8 mouse cellular contexts compared by ENCODE assay signal in the genomic region with DNA sequence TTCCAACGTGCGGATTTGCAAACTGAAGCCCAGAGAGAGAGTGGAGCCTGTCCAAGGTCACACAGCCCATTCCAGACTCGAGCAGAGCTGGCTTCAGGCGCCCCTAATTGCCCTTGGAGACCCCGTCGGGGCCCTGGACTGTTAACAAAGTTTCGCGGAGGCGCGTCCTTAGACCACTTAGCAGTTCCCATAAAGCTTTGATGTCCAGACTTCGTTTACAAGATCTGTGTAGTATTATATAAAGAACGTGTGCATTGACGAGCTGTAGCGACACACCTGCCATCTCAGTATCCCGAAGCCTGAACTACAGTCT. TPM values are rescaled to one million over a fixed set of nuclear protein-coding genes. Genes with fewer than 3 reads are reported as not detected.
DNase-seq lines count a peak whose midpoint lies in the region; ATAC-seq and TF ChIP-seq lines count a peak whose summit lies in the region.

No protein-coding gene starts in this region.

- H3K4me2 ChIP-seq in heart, embryonic 11.5 days, result peak overlapping the region; percentile 94
- peak overlapping the region; percentile 86 for H3K4me2 ChIP-seq in CH12.LX (ENCODE audit: insufficient read depth, low read depth, poor library complexity, severe bottlenecking)
- H3K4me2 ChIP-seq in forebrain, embryonic 15.5 days (replicated peaks), result peak overlapping the region; percentile 70
- H3K4me2 ChIP-seq in liver, embryonic 15.5 days, result peak overlapping the region; percentile 96

- in situ Hi-C loops in CH12.LX (cut with MboI; ENCODE audit: low pct_ligation_motif_present, low pct_unique_long_range_greater_than_20kb, low sequenced_read_pairs), result no loop called here

- H3K9ac ChIP-seq in heart, embryonic 11.5 days (ENCODE audit: low read depth, low read length), result peak overlapping the region; percentile 86
- peak overlapping the region; percentile 92 for H3K9ac ChIP-seq in CH12.LX (ENCODE audit: insufficient read depth, low read depth)
- H3K9ac ChIP-seq in forebrain, embryonic 15.5 days (replicated peaks), result peak overlapping the region; percentile 70
- peak overlapping the region; percentile 79 for H3K9ac ChIP-seq in liver, embryonic 15.5 days

- H3K4me3 ChIP-seq in heart, embryonic 11.5 days (ENCODE audit: low read depth, low read length), result peak overlapping the region; percentile 95
- H3K4me3 ChIP-seq in CH12.LX (replicated peaks in 1 of 3; ENCODE audit: low read depth in 2 of 3, low read length in 2 of 3, poor library complexity in 1 of 3), result peak overlapping the region; percentile 46 to 76 (median 61)
- H3K4me3 ChIP-seq in forebrain, embryonic 15.5 days, result peak overlapping the region; percentile 99
- H3K4me3 ChIP-seq in liver, embryonic 15.5 days (replicated peaks), result peak overlapping the region; percentile 92

- DNase-seq in heart, adult 18-20 months, result no peak
- DNase-seq in CH12.LX (ENCODE audit: extremely low read depth), result no peak
- DNase-seq in embryo, embryonic 9.5 days (ENCODE audit: extremely low spot score), result no peak
- DNase-seq in right cerebral cortex, postnatal 14 days, result no peak

- under 1% methylated on average over 15 of the region's 15 CpGs for WGBS in heart, embryonic 11.5 days (ENCODE audit: insufficient replicate concordance)
- under 1% methylated on average over 15 of the region's 15 CpGs for WGBS in forebrain, embryonic 15.5 days
- WGBS in liver, embryonic 15.5 days (ENCODE audit: insufficient replicate concordance), result 0% methylated on average over 15 of the region's 15 CpGs

- peaks cover 43% of the 10 kb centered on the region for H3K79me2 ChIP-seq in CH12.LX (replicated peaks; ENCODE audit: control insufficient read depth, extremely low read depth, insufficient read depth, poor library complexity, severe bottlenecking)

- TF ChIP-seq RAD21 in CH12.LX (IDR thresholded peaks at IDR 0.05; ENCODE audit: low read depth, low read length), result no peak

- no peaks in the 10 kb centered on the region for H3K27me3 ChIP-seq in heart, embryonic 11.5 days (ENCODE audit: control insufficient read depth, insufficient read depth, low read length)
- no peaks in the 10 kb centered on the region for H3K27me3 ChIP-seq in CH12.LX (replicated peaks)
- no peaks in the 10 kb centered on the region for H3K27me3 ChIP-seq in forebrain, embryonic 15.5 days
- no peaks in the 10 kb centered on the region for H3K27me3 ChIP-seq in liver, embryonic 15.5 days

- H3K27ac ChIP-seq in heart, embryonic 11.5 days (ENCODE audit: low read depth, low read length), result peak overlapping the region; percentile 99
- peak overlapping the region; percentile 79 for H3K27ac ChIP-seq in CH12.LX (ENCODE audit: insufficient read depth, low read depth)
- peak overlapping the region; percentile 98 for H3K27ac ChIP-seq in forebrain, embryonic 15.5 days (replicated peaks)
- H3K27ac ChIP-seq in liver, embryonic 15.5 days (replicated peaks), result peak overlapping the region; percentile 98

- peaks cover 29% of the 10 kb centered on the region for H3K4me1 ChIP-seq in heart, embryonic 11.5 days (ENCODE audit: control insufficient read depth, insufficient read depth, low read length)
- H3K4me1 ChIP-seq in CH12.LX (ENCODE audit: control insufficient read depth in 1 of 2, insufficient read depth in 2 of 2), result peaks cover 12 to 61% of the 10 kb centered on the region in 2 experiments
- peaks cover 36% of the 10 kb centered on the region for H3K4me1 ChIP-seq in forebrain, embryonic 15.5 days
- H3K4me1 ChIP-seq in liver, embryonic 15.5 days (replicated peaks), result peaks cover 54% of the 10 kb centered on the region

- no peak for TF ChIP-seq POLR2A in CH12.LX (IDR thresholded peaks at IDR 0.05; ENCODE audit: low read depth, low read length)

- no peaks in the 10 kb centered on the region for H3K9me3 ChIP-seq in heart, embryonic 11.5 days (replicated peaks; ENCODE audit: control insufficient read depth, low read length)
- H3K9me3 ChIP-seq in CH12.LX (replicated peaks; ENCODE audit: low read length), result no peaks in the 10 kb centered on the region
- no peaks in the 10 kb centered on the region for H3K9me3 ChIP-seq in forebrain, embryonic 15.5 days
- no peaks in the 10 kb centered on the region for H3K9me3 ChIP-seq in liver, embryonic 15.5 days (replicated peaks)

- peaks cover 12% of the 10 kb centered on the region for H3K36me3 ChIP-seq in heart, embryonic 11.5 days (ENCODE audit: control insufficient read depth, insufficient read depth, low read length)
- peaks cover 12 to 25% of the 10 kb centered on the region in 2 experiments for H3K36me3 ChIP-seq in CH12.LX (replicated peaks in 1 of 2; ENCODE audit: control insufficient read depth in 1 of 2, insufficient read depth in 1 of 2, low read length in 1 of 2)
- H3K36me3 ChIP-seq in forebrain, embryonic 15.5 days, result peaks cover 23% of the 10 kb centered on the region
- peaks cover 33% of the 10 kb centered on the region for H3K36me3 ChIP-seq in liver, embryonic 15.5 days (replicated peaks)

- TF ChIP-seq EP300 in CH12.LX (IDR thresholded peaks at IDR 0.05; ENCODE audit: low read length), result no peak

- no peak for ATAC-seq in heart, embryonic 11.5 days (replicated peaks; ENCODE audit: insufficient number of reproducible peaks, low FRiP score, low TSS enrichment)
- no peak for ATAC-seq in forebrain, embryonic 15.5 days (replicated peaks)
- no peak for ATAC-seq in liver, embryonic 15.5 days (ENCODE audit: insufficient read depth)
- no peak for ATAC-seq in activated CD4-positive, CD25-positive, alpha-beta regulatory T cell, adult 4 months

- TF ChIP-seq CTCF in CH12.LX (conservative IDR thresholded peaks at IDR 0.05 in 1 of 2, IDR thresholded peaks at IDR 0.05 in 1 of 2; ENCODE audit: low read depth in 2 of 2, low read length in 2 of 2), result no peak

- dilution Hi-C loops in CH12.LX (cut with MboI; ENCODE audit: extremely low pct_ligation_motif_present, extremely low pct_unique_long_range_greater_than_20kb, low sequenced_read_pairs), result no loop called here

TF ChIP-seq in CH12.LX, 34 proteins besides CTCF, POLR2A, EP300 and RAD21:
- TF ChIP-seq UBTF (IDR thresholded peaks at IDR 0.05; ENCODE audit: low read depth, low read length) (no peak), ZMIZ1 (IDR thresholded peaks at IDR 0.05; ENCODE audit: low read depth, low read length) (no peak), CHD1 (IDR thresholded peaks at IDR 0.05; ENCODE audit: low read depth, low read length) (peak; percentile 87), NRF1 (IDR thresholded peaks at IDR 0.05; ENCODE audit: low read depth, low read length) (no peak), MAX (IDR thresholded peaks at IDR 0.05; ENCODE audit: low read length) (no peak), MYC (IDR thresholded peaks at IDR 0.05; ENCODE audit: low read depth, low read length) (peak; percentile 100), POLR2AphosphoS2 (IDR thresholded peaks at IDR 0.05; ENCODE audit: low read depth, low read length) (peak; percentile 17; the same call in 1 of the 2 replicates), MAZ (IDR thresholded peaks at IDR 0.05; ENCODE audit: low read depth, low read length) (no peak), USF2 (conservative IDR thresholded peaks at IDR 0.05; ENCODE audit: low read depth, low read length) (peak; percentile 74)

RNA-seq across cellular contexts. Expression of a gene that starts 0.9 kb away (rescaled TPM):
- polyA plus RNA-seq in heart, embryonic 11.5 days (2014; fragmentation: Nextera tagmentation; extraction: Ambion mirVana), result 61.2 and 63.6 TPM in 2 replicates
- 10 to 100 TPM; 80.8 to 82.9 TPM for total RNA-seq in heart, adult 18-20 months (2021)
- total RNA-seq in CH12.LX (2012; rRNA removed) (194 and 264 TPM in 2 replicates), CH12.LX (2014; rRNA removed) (234 and 260 TPM in 2 replicates)
- polyA plus RNA-seq in CH12.LX (2012; ENCODE audit: insufficient read length, low read depth), result 411 and 465 TPM in 2 replicates
- 40.6 and 41.8 TPM in 2 replicates for polyA plus RNA-seq in forebrain, embryonic 15.5 days (2015; fragmentation: Nextera tagmentation; extraction: Ambion mirVana)
- 18.4 and 18.6 TPM in 2 replicates for polyA plus RNA-seq in liver, embryonic 15.5 days (2015; fragmentation: Nextera tagmentation; extraction: Ambion mirVana)
- 10 to 100 TPM; 28.8 to 40.6 TPM for polyA plus RNA-seq in activated CD4-positive, CD25-positive, alpha-beta regulatory T cell, adult 4 months (2017; shearing (Covaris generic))

RNA-seq across cellular contexts. Expression of a gene that starts 37.3 kb away (rescaled TPM):
- polyA plus RNA-seq in heart, embryonic 11.5 days (2014; fragmentation: Nextera tagmentation; extraction: Ambion mirVana), result 5.7 and 6.8 TPM in 2 replicates
- total RNA-seq in heart, adult 18-20 months (2021), result 10 to 100 TPM; 12.5 to 15.0 TPM
- total RNA-seq in CH12.LX (2012; rRNA removed) (2.1 and 3.1 TPM in 2 replicates), CH12.LX (2014; rRNA removed) (0.44 and 1.2 TPM in 2 replicates)
- 5.2 and 5.7 TPM in 2 replicates for polyA plus RNA-seq in CH12.LX (2012; ENCODE audit: insufficient read length, low read depth)
- 6.2 and 7.6 TPM in 2 replicates for polyA plus RNA-seq in forebrain, embryonic 15.5 days (2015; fragmentation: Nextera tagmentation; extraction: Ambion mirVana)
- 1.9 and 2.1 TPM in 2 replicates for polyA plus RNA-seq in liver, embryonic 15.5 days (2015; fragmentation: Nextera tagmentation; extraction: Ambion mirVana)
- under 1 TPM in 1 of 2 experiments, not detected in 1; 0.37 TPM for polyA plus RNA-seq in activated CD4-positive, CD25-positive, alpha-beta regulatory T cell, adult 4 months (2017; shearing (Covaris generic))
